Mouse (Mus musculus) lung, postnatal 4 days (tissue): Measurements from ENCODE around the gene Sarnp.

Experiments
- DNase-seq, 2 experiments: peaks; one replicate each; pipeline ENCODE4 v3.0.0; 2021

The Sarnp gene

DNA sequence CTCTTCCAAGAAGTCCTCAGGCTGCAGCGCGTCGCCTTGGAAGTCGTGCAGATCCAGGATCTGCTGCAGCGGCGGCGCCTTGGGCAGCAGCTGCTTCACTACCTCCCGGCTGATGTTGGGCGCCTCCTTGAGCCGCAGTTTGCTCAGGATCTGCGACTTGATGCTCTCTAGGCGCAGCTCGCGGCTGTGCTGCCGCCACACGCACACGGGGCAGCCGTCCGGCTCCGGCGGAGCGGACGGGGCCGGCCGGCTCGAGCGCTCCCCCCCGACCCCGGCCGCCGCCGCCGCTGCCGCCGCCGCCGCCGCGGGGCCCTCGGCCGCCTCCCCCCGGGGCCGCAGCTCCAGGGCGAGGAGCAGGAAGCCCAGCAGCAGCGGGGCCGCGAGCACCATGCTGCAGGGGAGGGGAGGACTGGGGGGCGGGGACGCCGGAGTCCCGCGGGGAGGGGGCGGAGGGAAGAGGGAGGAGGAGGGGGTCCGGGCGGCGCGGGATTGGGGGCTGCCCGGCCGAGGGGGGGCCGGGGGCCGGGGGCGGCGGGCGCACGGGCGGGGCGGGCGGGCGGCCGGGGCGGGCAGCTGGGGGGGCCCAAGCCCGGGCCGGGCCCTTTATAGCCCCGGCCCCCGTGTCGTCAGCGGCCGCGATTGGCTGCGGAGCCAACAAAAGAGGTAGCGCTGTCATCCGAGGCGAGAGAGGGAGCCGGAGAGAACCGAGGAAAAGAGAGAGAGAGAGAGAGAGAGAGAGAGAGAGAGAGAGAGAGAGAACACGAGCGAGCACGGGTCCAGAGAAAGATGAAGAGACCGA lies 74.4 kb downstream of the Sarnp start, which contains the start of gene Gdf11:
Gene Gdf11, minus strand, starts transcription at position 423 of the 799 bp plus-strand sequence.
- DNase-seq = peak; percentile 57 to 76

GRCm38 (mm10) chr10:128892246-128892645 lies 75.1 kb downstream of the Sarnp start:
- DNase-seq = no peak

GRCm38 (mm10) chr10:128895437-128895836 lies 78.3 kb downstream of the Sarnp start:
- DNase-seq = peak in 1 of 2 experiments; percentile 84

- peak in 1 of 2 experiments; percentile 44 for DNase-seq
Measured at GRCm38 (mm10) chr10:128895952-128896693, 79.0 kb downstream of the Sarnp start.

GRCm38 (mm10) chr10:128896807-128897206 lies 79.7 kb downstream of the Sarnp start:
- DNase-seq = no peak

DNA sequence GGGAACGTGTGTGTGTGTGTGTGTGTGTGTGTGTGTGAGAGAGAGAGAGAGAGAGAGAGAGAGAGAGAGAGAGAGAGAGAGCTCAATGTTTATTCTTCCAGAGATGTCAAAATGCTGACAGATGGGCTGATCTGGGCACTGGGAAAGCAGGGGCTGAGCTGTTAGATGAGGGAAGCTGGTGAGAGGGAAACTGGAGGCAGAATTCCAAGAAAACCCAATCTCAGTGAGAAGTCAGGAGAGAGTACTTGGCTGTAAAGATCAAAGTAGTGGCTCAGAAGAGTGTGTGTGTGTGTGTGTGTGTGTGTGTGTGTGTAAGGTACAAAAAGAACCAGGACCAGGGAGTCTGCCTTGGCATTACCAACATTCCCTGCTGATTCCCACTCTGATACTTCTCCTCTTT lies 80.4 kb downstream of the Sarnp start:
- DNase-seq = no peak

GRCm38 (mm10) chr10:128899759-128900490 lies 82.8 kb downstream of the Sarnp start:
- no peak for DNase-seq

DNA sequence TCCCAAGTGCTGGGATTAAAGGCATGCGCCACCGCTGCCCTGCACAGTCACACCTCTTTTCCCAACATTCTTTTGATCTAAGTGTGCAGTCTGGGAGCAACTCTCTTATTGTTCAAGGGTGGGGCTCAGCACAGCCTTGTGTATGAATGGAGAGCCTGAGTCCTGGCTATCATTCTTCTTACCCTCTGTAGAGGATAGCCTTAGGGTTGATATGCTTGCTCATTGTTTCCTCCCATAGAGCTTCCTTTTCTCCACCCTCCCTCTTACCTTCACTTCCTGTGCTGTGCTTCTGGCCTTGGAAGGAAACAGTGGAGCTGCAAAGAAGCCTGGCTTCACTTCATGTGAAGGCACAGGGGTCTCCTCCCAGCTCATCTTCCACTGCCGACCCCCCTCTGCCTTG lies 83.6 kb downstream of the Sarnp start, which contains the start of gene Cd63:
Gene Cd63, plus strand, starts transcription at position 292 of the 400 bp plus-strand sequence.
- DNase-seq = no peak

- DNase-seq = no peak
Measured at GRCm38 (mm10) chr10:128901409-128901808, 84.3 kb downstream of the Sarnp start.

GRCm38 (mm10) chr10:128902409-128902988 lies 85.4 kb downstream of the Sarnp start:
- DNase-seq = no peak

DNA sequence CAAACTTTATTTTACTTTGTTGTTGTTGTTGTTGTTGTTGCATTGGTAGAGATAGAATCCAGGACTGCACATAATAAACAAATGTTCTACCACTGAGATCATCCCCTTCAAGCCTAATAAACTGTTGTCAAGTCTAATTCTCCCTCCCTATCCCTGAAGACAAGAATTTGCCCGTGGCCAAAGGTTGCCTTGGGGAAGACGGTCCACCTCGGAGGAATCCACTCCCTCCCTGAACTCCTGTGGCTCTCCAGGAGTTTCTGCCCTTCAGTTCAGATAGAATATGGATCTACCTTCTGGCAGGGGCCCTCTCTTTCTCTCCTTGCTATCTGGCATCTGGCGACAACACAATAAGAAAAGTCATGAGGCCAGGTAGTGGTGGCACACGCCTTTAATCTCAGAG lies 87.7 kb downstream of the Sarnp start:
- DNase-seq = no peak

DNA sequence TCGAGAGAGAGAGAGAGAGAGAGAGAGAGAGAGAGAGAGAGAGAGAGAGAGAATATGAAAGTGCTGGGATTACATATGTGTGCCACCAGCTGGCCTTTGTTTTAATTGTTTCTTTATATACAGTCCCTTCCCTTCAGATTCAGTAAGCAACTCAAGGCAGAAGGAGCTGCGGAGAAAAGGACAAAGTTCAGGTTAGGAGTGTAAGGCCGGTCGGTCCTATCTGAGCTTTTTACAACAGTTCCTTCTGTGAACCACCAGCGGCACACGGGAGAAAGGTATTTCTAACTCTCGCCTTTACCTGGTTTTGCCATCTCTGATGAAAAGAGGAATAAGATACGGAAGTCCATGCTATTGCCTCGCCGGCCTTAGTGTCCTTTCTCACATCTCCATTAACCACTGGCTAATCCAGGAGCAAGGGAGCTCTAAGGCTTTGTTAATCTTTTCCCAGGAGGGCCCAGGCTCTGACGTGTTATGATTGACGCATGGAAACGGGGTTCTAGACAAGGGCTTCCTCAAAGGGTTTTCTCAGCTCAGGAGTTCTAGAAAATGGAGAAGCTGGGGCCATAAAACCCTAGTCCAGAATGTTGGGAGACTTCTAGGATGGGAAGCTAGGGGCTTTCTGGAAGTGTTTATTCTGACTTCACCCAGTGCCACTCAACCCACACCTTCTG lies 91.8 kb downstream of the Sarnp start:
- DNase-seq = no peak

- peak; percentile 86 to 94 for DNase-seq
Measured at GRCm38 (mm10) chr10:128909567-128910028, 92.5 kb downstream of the Sarnp start.

DNA sequence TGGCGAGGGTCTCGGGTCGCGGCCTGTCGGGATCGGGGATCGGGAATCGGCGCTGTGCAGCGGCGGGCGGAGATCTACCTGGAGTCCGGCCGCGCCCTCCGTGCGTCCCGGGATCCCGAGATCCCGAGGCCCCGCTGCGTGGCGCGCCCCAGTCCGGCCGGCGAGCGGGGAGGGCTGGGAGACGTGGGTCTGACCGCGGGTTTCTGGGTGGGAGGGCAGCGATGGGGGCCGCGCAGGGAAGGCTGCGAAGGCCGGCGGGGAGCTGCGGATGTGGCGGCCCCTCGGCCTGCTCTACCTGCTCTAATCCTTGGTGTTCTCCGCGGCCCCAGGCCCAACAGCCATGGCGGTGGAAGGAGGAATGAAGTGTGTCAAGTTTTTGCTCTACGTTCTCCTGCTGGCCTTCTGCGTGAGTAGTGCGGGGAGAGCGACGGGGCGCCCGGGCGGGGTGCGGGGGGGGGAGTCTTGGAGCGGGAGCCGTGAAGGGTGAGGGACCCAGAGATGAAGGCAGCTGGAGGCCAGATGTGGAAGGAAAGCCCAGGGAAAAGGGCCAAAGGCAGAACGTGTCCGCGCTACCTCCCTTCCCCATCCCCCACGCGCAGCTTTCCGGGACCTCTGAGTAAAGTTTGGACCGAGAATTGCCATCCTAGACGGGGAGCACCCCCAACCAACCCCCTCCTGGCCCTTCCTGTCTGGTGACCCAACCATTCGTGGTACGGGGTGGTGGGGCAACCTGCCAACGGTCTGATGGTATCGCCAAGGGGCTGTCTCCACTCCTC lies 93.1 kb downstream of the Sarnp start:
- peak; percentile 55 to 71 for DNase-seq

DNA sequence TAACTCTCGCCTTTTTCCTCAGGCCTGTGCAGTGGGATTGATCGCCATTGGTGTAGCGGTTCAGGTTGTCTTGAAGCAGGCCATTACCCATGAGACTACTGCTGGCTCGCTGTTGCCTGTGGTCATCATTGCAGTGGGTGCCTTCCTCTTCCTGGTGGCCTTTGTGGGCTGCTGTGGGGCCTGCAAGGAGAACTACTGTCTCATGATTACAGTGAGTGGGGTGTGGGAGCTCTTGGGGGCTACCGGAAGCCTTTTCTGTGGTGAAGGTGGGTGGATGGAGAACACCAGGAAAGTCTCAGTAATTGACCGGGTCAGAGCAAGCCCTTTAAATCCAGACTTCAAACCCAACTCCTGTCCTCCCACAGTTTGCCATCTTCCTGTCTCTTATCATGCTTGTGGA lies 94.3 kb downstream of the Sarnp start:
- no peak for DNase-seq

DNA sequence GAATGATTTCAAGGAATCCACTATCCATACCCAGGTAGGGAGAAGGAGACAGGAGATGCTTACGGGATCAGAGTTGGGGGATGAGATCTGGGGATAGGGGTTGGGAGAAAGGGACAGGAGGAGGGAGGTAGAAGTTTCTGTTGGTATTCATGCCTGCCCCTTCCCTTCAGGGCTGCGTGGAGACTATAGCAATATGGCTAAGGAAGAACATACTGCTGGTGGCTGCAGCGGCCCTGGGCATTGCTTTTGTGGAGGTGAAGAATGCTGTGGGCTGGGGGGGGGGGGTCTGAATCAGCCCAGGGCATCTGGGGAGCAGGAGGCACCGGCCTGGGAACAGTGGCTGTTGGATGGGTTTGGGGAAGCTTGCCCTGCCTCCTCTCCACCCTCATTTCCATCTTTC lies 95.1 kb downstream of the Sarnp start:
- no peak for DNase-seq

DNA sequence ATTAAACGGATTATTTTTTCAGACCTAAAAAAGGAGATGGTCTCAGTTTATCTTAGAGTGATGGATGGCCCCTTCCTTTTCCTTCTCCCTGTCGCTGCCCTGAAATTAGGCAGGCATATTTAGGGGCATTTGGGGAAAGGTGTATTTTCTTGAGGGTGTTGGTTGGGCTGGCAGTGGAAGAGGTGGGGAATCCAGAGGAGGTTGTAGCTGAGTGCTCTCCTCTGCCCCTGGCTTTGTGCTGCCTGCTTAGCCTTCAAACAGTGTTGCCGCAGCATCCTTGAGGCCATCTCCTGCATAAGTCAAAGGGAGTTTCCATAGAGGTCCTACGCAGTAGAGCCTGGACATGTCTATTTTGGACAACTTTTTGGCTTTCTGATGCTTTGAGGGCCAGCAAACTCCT lies 95.7 kb downstream of the Sarnp start:
- no peak for DNase-seq

GRCm38 (mm10) chr10:128913219-128913618 lies 96.1 kb downstream of the Sarnp start:
- peak; percentile 85 to 92 for DNase-seq

DNA sequence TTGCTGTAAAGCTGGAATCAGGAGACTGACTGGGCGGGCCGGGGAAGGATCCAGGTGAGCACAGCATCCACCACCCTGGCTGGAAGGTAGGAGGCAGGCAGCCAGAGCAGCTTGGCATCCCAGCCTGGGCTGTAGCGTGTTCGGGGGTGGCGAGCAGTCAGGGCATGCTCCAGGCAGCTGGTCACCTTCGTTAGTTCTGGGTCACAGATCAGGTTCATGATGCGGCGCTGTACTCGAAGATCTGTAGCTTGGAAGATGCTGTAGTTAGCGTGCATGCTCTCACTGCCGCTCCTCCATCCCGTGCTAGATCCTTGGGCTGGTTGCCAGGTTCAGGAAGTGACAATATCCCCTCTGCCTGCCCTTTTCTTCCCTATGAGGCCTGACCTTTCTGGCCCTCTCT lies 96.6 kb downstream of the Sarnp start:
- DNase-seq = no peak

DNA sequence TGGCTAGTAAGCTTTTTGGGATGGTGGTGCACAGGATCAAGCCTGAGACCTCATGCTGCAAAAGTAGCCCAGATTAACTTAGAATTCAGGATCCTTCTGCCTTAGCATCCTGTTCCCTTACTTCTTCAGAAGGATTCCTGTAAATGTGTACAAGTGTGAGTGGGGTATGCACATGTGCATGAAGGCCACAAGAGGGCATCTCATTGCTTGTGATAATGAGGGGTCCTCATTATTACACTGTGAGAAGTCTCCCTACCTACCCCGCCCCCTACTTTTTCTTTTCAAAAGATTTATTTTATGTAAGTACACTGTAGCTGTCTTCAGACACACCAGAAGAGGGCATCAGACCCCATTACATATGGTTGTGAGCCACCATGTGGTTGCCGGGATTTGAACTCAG lies 98.4 kb downstream of the Sarnp start:
- no peak for DNase-seq

DNA sequence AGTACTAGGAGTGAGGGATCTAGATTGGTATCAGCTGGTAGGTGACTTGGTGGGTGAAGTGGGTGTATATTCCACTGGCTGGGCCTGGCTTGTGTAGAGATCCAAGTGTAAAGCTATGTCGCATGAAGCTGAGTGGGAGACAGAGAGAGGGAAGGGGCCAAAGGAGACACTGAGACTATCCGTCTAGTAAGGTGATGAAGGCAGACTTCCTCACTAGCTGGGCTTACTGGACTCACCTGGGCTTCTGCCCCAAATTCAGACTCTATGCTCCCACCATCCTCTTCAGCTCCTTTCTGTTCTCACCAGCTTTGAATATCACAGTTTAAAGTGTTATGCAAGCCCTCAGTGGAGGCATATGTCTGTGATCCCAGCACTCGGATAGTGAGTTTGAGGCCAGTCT lies 99.5 kb downstream of the Sarnp start:
- DNase-seq = no peak
